Mouse (Mus musculus) liver, embryonic 14.5 days (tissue): ENCODE measurements around the gene Igfbp2.

ENCODE experiments used
- CTCF ChIP-seq: IDR thresholded peaks from 2 replicates; pipeline ENCODE4 v1.5.1; 2016; ENCODE audit warnings: antibody characterized with exemption, low read depth, control low read depth
- EP300 ChIP-seq: IDR thresholded peaks from 2 replicates; pipeline ENCODE4 v1.6.1; 2016; ENCODE audit warnings: antibody characterized with exemption, low read depth

DNA sequence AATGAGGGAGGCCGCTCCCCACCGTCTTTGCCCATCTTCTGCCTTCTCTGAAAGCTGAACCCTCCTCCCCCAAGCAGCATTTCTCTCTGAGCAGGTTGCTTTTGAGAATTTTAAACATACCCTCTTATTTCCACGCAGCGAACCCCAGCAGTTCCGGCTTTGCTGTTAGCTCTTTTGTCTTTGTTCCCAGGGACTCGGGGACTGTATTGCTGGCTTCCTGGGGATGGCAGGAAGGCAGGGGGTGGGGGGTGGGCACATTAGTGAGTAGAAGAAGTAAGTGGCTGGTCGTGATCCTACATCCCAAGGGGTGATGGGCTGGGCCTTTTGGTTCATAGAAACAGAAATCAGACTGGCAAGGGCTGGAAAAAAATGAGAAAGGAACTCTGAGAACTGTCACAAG, 2.6 kb downstream of the Igfbp2 start:
- TF ChIP-seq CTCF: no peak
- no peak for TF ChIP-seq EP300
